Mouse (Mus musculus): ENCODE measurements around the gene Zfp184. TPM values are rescaled to one million over a fixed set of nuclear protein-coding genes. Genes with fewer than 3 reads are reported as not detected.

Zfp184 gene
- polyA plus RNA-seq, 1 experiment from 2014 or later = 7.5 TPM

GRCm38 (mm10) chr13:21996101-21996839, 51.4 kb downstream of the Zfp184 start:
- H3K9me3 ChIP-seq = no peaks in the 10 kb centered on the region
- H3K4me2 ChIP-seq (replicated peaks) = peak overlapping the region; percentile 61
- no peak overlapping the region for H3K9ac ChIP-seq
- 3% methylated on average over 12 of the region's 12 CpGs for WGBS
- ATAC-seq = peak; percentile 46; the same call in 1 of the 2 replicates
- H3K36me3 ChIP-seq = no peaks in the 10 kb centered on the region
- H3K4me1 ChIP-seq (replicated peaks) = peaks cover 6% of the 10 kb centered on the region; the same call in 1 of the 2 replicates
- H3K4me3 ChIP-seq (replicated peaks) = peak overlapping the region; percentile 42
- peaks cover 52% of the 10 kb centered on the region for H3K27me3 ChIP-seq (replicated peaks)
- H3K27ac ChIP-seq = no peak overlapping the region

GRCm38 (mm10) chr13:21996840-21997185, 51.9 kb downstream of the Zfp184 start:
- no peaks in the 10 kb centered on the region for H3K36me3 ChIP-seq
- no peak overlapping the region for H3K27ac ChIP-seq
- peak overlapping the region; percentile 61 for H3K4me2 ChIP-seq (replicated peaks)
- ATAC-seq = no peak
- H3K9ac ChIP-seq = no peak overlapping the region
- H3K27me3 ChIP-seq (replicated peaks) = peaks cover 58% of the 10 kb centered on the region
- peaks cover 6% of the 10 kb centered on the region; the same call in 1 of the 2 replicates for H3K4me1 ChIP-seq (replicated peaks)
- no peaks in the 10 kb centered on the region for H3K9me3 ChIP-seq
- peak overlapping the region; percentile 21 for H3K4me3 ChIP-seq (replicated peaks)
- 2% methylated on average over 13 of the region's 13 CpGs for WGBS

GRCm38 (mm10) chr13:21997201-21997820, 52.4 kb downstream of the Zfp184 start:
- WGBS = 2% methylated on average over 21 of the region's 21 CpGs
- no peak overlapping the region for H3K9ac ChIP-seq
- H3K4me1 ChIP-seq (replicated peaks) = peaks cover 6% of the 10 kb centered on the region; the same call in 1 of the 2 replicates
- H3K27ac ChIP-seq = no peak overlapping the region
- ATAC-seq = no peak
- peaks cover 63% of the 10 kb centered on the region for H3K27me3 ChIP-seq (replicated peaks)
- H3K4me2 ChIP-seq (replicated peaks) = peak overlapping the region; percentile 61
- H3K36me3 ChIP-seq = no peaks in the 10 kb centered on the region
- peak overlapping the region; percentile 21 for H3K4me3 ChIP-seq (replicated peaks)
- H3K9me3 ChIP-seq = no peaks in the 10 kb centered on the region

- H3K36me3 ChIP-seq = no peaks in the 10 kb centered on the region
- H3K4me1 ChIP-seq (replicated peaks) = peaks cover 6% of the 10 kb centered on the region; the same call in 1 of the 2 replicates
- WGBS = 6% methylated on average over 4 of the region's 4 CpGs
- H3K4me3 ChIP-seq (replicated peaks) = no peak overlapping the region
- no peak for ATAC-seq
- H3K27me3 ChIP-seq (replicated peaks) = peaks cover 66% of the 10 kb centered on the region
- H3K9ac ChIP-seq = no peak overlapping the region
- no peak overlapping the region for H3K27ac ChIP-seq
- peak overlapping the region; percentile 61 for H3K4me2 ChIP-seq (replicated peaks)
- no peaks in the 10 kb centered on the region for H3K9me3 ChIP-seq
Measured at GRCm38 (mm10) chr13:21997821-21998220, 52.9 kb downstream of the Zfp184 start.

- Histone ChIP-seq H3K4me2 (replicated peaks) (no peak overlapping the region), H3K4me1 (replicated peaks) (peaks cover 6% of the 10 kb centered on the region; the same call in 1 of the 2 replicates), H3K4me3 (replicated peaks) (no peak overlapping the region), H3K9ac (no peak overlapping the region), H3K36me3 (no peaks in the 10 kb centered on the region), H3K27ac (no peak overlapping the region), H3K9me3 (no peaks in the 10 kb centered on the region), H3K27me3 (replicated peaks) (peaks cover 69% of the 10 kb centered on the region)
- WGBS = 28% methylated on average over 3 of the region's 3 CpGs
- no peak for ATAC-seq
Measured at GRCm38 (mm10) chr13:21998412-21998811, 53.5 kb downstream of the Zfp184 start.

GRCm38 (mm10) chr13:21999147-21999546, 54.3 kb downstream of the Zfp184 start:
- ATAC-seq = no peak
- 37% methylated on average over 4 of the region's 4 CpGs for WGBS
- H3K27me3 ChIP-seq (replicated peaks) = peaks cover 76% of the 10 kb centered on the region
- H3K9me3 ChIP-seq = no peaks in the 10 kb centered on the region
- H3K36me3 ChIP-seq = no peaks in the 10 kb centered on the region
- H3K4me2 ChIP-seq (replicated peaks) = no peak overlapping the region
- no peak overlapping the region for H3K4me3 ChIP-seq (replicated peaks)
- peaks cover 6% of the 10 kb centered on the region; the same call in 1 of the 2 replicates for H3K4me1 ChIP-seq (replicated peaks)
- H3K27ac ChIP-seq = no peak overlapping the region
- H3K9ac ChIP-seq = no peak overlapping the region

GRCm38 (mm10) chr13:22001346-22001745, 56.5 kb downstream of the Zfp184 start:
- Histone ChIP-seq H3K9me3 (no peaks in the 10 kb centered on the region), H3K4me1 (replicated peaks) (peaks cover 10% of the 10 kb centered on the region; the same call in 1 of the 2 replicates), H3K9ac (no peak overlapping the region), H3K4me3 (replicated peaks) (no peak overlapping the region), H3K4me2 (replicated peaks) (no peak overlapping the region), H3K27ac (no peak overlapping the region), H3K27me3 (replicated peaks) (peaks cover 87% of the 10 kb centered on the region), H3K36me3 (no peaks in the 10 kb centered on the region)
- WGBS = 76% methylated on average over 2 of the region's 2 CpGs
- ATAC-seq = no peak

- H3K9me3 ChIP-seq = no peaks in the 10 kb centered on the region
Measured at GRCm38 (mm10) chr13:22001823-22002222, 56.9 kb downstream of the Zfp184 start.

GRCm38 (mm10) chr13:22005605-22006333, 60.9 kb downstream of the Zfp184 start:
- peaks cover 86% of the 10 kb centered on the region for H3K27me3 ChIP-seq (replicated peaks)
- H3K9me3 ChIP-seq = no peaks in the 10 kb centered on the region
- under 1% methylated on average over 45 of the region's 45 CpGs for WGBS
- peak overlapping the region; percentile 97 for H3K4me2 ChIP-seq (replicated peaks)
- no peaks in the 10 kb centered on the region for H3K36me3 ChIP-seq
- peaks cover 10% of the 10 kb centered on the region; the same call in 1 of the 2 replicates for H3K4me1 ChIP-seq (replicated peaks)
- H3K9ac ChIP-seq = peak overlapping the region; percentile 51
- peak; percentile 94 for ATAC-seq
- H3K27ac ChIP-seq = no peak overlapping the region
- H3K4me3 ChIP-seq (replicated peaks) = peak overlapping the region; percentile 57

More at GRCm38 (mm10) chr13:22001823-22002222, 56.9 kb downstream of the Zfp184 start:
- no peak overlapping the region for H3K4me2 ChIP-seq (replicated peaks)
- H3K4me1 ChIP-seq (replicated peaks) = peaks cover 13% of the 10 kb centered on the region; the same call in 1 of the 2 replicates
- no peaks in the 10 kb centered on the region for H3K36me3 ChIP-seq
- H3K27me3 ChIP-seq (replicated peaks) = peaks cover 87% of the 10 kb centered on the region
- no peak overlapping the region for H3K4me3 ChIP-seq (replicated peaks)
- 25% methylated on average over 5 of the region's 5 CpGs for WGBS
- ATAC-seq = no peak
- no peak overlapping the region for H3K9ac ChIP-seq
- no peak overlapping the region for H3K27ac ChIP-seq

GRCm38 (mm10) chr13:22006334-22007120, 61.6 kb downstream of the Zfp184 start:
- Histone ChIP-seq H3K4me1 (replicated peaks) (peaks cover 10% of the 10 kb centered on the region; the same call in 1 of the 2 replicates), H3K9me3 (no peaks in the 10 kb centered on the region), H3K27me3 (replicated peaks) (peaks cover 83% of the 10 kb centered on the region), H3K4me3 (replicated peaks) (peak overlapping the region; percentile 57), H3K36me3 (no peaks in the 10 kb centered on the region), H3K27ac (no peak overlapping the region), H3K9ac (peak overlapping the region; percentile 51), H3K4me2 (replicated peaks) (peak overlapping the region; percentile 97)
- WGBS = under 1% methylated on average over 38 of the region's 38 CpGs
- ATAC-seq = peak; percentile 97

GRCm38 (mm10) chr13:22007121-22007510, 62.2 kb downstream of the Zfp184 start:
- Histone ChIP-seq H3K36me3 (no peaks in the 10 kb centered on the region), H3K4me2 (replicated peaks) (peak overlapping the region; percentile 97), H3K4me3 (replicated peaks) (peak overlapping the region; percentile 57), H3K27ac (no peak overlapping the region), H3K9ac (no peak overlapping the region), H3K9me3 (no peaks in the 10 kb centered on the region), H3K27me3 (replicated peaks) (peaks cover 80% of the 10 kb centered on the region), H3K4me1 (replicated peaks) (peaks cover 10% of the 10 kb centered on the region; the same call in 1 of the 2 replicates)
- 6% methylated on average over 18 of the region's 18 CpGs for WGBS
- 0 out of 2 replicates have a peak, but pooled peaks have one; percentile 2 for ATAC-seq

Data from intestine, embryonic 15.5 days (tissue).